Mouse (Mus musculus): Measurements from ENCODE around the gene Dazap2. TPM values are rescaled to one million over a fixed set of nuclear protein-coding genes. Genes with fewer than 3 reads are reported as not detected.
"Not testable (repeated sequence)": the region's sequence is repeated elsewhere in the genome, so short reads cannot be mapped to it uniquely, and the experiment has no call there.

Gene Dazap2
- polyA plus RNA-seq, 1 experiment from 2014 or later: 189 TPM

DNA sequence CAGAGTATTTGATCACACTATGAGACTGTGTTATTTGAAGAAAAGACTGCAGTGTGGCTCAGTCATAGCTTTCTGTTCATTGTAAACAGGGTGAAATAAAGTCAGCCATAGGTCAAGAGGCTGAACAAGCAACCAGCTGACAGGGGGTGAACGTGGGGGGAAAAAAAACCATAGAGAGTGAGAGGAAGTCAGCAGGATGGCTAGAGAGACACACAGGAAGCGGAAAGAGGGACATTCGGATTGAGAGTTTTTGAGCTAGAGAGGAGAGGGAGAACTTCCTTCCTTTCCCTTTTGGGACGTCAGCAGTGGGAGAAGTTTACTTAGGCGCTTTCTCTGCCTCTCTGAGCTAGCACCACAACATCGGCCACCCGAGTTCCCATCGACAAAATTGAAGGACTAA is 24.7 kb upstream of the Dazap2 start:
- 77% methylated on average over 8 of the region's 8 CpGs for WGBS
- Histone ChIP-seq H3K27ac (no peak overlapping the region), H3K9me3 (replicated peaks) (no peaks in the 10 kb centered on the region), H3K4me1 (no peaks in the 10 kb centered on the region; the same call in 1 of the 2 replicates), H3K4me3 (no peak overlapping the region), H3K36me3 (peaks cover 6% of the 10 kb centered on the region; the same call in 1 of the 2 replicates), H3K27me3 (ENCODE audit: low read depth, poor library complexity, severe bottlenecking) (0 out of 2 replicates have a peak, but pooled peaks cover 4% of the 10 kb centered on the region)
- no peak for DNase-seq (ENCODE audit: low spot score)

DNA sequence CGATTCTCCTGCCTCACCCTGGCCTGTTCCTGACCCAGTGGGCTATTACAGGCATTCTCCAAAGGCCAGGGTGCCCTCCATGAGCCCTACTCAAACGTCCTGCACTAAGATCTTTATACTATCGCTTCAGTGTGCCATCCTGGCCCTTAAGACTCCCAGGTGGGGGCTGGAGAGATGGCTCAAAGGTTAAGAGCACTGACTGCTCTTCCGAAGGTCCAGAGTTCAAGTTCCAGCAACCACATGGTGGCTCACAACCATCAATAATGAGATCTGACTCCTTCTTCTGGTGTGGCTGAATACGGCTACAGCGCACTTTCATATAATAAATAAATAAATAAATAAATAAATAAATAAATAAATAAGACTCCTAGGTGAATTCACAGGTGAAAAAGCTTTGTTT is 22.3 kb upstream of the Dazap2 start:
- Histone ChIP-seq H3K9me3 (replicated peaks) (no peaks in the 10 kb centered on the region), H3K4me1 (no peaks in the 10 kb centered on the region), H3K36me3 (no peaks in the 10 kb centered on the region), H3K27me3 (ENCODE audit: low read depth, poor library complexity, severe bottlenecking) (peaks cover 22% of the 10 kb centered on the region), H3K27ac (no peak overlapping the region), H3K4me3 (no peak overlapping the region)
- 85% methylated on average over 6 of the region's 6 CpGs for WGBS
- DNase-seq (ENCODE audit: low spot score): no peak

DNA sequence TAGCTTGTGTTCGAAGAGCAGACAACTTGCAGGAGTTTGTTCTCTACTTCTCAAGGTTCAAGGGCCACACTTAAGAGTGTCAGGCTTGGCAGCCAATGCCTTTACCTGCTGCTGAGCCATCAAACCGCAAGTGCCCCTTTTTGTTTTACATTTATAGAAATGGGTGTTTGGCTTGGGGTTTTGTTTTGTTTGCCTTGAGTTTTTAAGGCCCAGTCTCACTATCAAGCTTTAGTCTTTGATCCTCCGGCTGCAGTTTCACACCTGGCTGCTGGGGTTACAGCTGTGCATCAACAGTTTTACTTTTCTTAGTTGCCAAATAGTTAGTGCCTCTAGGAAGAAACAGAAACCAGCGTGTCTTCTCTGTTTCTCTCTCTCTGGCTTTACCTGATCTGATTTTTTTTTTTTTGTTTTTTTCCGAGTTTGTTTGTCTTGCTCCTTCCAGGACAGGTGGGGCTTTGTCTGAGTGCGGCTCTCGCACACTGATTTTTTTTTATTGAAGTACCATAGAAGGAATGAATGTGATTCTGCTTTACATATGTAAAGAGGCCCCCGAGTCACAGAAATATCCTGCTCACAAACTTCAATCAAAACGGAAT is 16.8 kb upstream of the Dazap2 start:
- H3K27me3 ChIP-seq (ENCODE audit: low read depth, poor library complexity, severe bottlenecking): peaks cover 77% of the 10 kb centered on the region
- 20% methylated on average over 9 of the region's 9 CpGs for WGBS
- no peaks in the 10 kb centered on the region for H3K9me3 ChIP-seq (replicated peaks)
- DNase-seq (ENCODE audit: low spot score): peak; percentile 31
- peak overlapping the region; percentile 86 for H3K4me3 ChIP-seq
- no peak overlapping the region for H3K27ac ChIP-seq
- peaks cover 25% of the 10 kb centered on the region for H3K4me1 ChIP-seq
- H3K36me3 ChIP-seq: no peaks in the 10 kb centered on the region

DNA sequence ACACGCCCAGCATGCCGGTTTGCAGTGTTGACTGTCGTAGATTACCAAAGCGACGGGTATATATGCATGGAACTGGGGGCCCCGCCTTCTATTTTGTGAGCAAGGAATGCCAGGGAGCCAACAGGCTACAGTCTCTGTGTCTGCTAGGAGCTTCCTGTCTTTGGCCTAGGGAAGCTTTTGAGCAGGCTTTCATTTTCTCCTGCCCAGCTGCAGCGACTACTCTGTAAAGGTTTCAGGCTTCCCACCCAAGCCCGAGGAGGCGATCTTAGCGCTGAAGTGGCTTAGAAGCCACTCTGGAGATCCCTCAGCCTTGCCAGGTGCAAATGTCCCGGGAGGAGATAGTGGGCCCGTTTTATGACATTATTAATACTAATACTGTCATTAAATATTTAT is 16.3 kb upstream of the Dazap2 start:
- Histone ChIP-seq H3K4me1 (peaks cover 25% of the 10 kb centered on the region), H3K27me3 (ENCODE audit: low read depth, poor library complexity, severe bottlenecking) (peaks cover 82% of the 10 kb centered on the region), H3K9me3 (replicated peaks) (no peaks in the 10 kb centered on the region), H3K27ac (no peak overlapping the region), H3K36me3 (no peaks in the 10 kb centered on the region), H3K4me3 (peak overlapping the region; percentile 86)
- peak; percentile 46 for DNase-seq (ENCODE audit: low spot score)
- 1% methylated on average over 12 of the region's 12 CpGs for WGBS

DNA sequence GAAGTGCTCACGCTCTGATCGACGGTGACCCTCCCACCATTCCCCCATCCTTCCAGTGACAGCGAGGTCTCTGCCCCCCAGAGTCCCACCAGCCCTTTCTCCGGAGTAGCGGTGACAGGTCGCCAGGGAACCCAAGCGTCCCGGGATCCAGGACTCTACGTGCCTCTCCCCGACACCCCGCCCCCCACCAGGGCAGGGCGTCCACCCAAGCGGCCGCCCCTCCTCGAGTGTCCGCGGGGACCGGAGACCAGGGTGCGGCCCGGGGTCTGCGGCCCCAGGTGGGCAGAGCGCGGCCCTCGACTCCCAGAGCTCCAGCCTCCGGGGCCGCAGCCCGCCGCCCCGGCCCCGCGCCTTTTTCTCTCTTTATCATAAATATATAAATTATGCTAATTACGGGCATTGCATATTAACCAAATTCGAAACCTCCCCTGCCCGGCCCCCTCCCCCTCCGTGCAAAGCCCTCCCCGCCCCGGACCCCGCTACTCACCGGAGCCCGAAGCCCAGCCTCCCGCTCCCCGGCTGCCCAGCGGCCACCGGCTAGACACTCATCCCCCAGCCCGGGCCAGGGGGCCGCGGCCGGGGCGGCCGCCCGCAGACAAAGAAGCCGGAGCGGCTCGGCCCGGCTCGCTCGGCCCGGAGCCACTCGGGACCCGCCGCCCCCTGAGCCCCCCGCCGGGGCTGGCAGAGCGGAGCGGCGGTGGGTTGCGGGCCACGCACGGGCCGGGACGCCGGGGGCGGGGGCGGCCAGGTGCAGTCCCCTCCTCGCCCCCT is 15.7 kb upstream of the Dazap2 start, which contains the start of gene Pou6f1:
Pou6f1 (minus strand) TSS at position 709 of the 771 bp plus-strand sequence.
- Histone ChIP-seq H3K4me1 (peaks cover 28% of the 10 kb centered on the region), H3K4me3 (peak within 1 kb of the TSS; percentile 86), H3K36me3 (no peaks in the 10 kb centered on the region), H3K27ac (peak within 1 kb of the TSS; percentile 92), H3K27me3 (ENCODE audit: low read depth, poor library complexity, severe bottlenecking) (peaks cover 85% of the 10 kb centered on the region), H3K9me3 (replicated peaks) (no peaks in the 10 kb centered on the region)
- DNase-seq (ENCODE audit: low spot score): peak; percentile 67
- WGBS: under 1% methylated on average over 71 of the region's 76 CpGs

DNA sequence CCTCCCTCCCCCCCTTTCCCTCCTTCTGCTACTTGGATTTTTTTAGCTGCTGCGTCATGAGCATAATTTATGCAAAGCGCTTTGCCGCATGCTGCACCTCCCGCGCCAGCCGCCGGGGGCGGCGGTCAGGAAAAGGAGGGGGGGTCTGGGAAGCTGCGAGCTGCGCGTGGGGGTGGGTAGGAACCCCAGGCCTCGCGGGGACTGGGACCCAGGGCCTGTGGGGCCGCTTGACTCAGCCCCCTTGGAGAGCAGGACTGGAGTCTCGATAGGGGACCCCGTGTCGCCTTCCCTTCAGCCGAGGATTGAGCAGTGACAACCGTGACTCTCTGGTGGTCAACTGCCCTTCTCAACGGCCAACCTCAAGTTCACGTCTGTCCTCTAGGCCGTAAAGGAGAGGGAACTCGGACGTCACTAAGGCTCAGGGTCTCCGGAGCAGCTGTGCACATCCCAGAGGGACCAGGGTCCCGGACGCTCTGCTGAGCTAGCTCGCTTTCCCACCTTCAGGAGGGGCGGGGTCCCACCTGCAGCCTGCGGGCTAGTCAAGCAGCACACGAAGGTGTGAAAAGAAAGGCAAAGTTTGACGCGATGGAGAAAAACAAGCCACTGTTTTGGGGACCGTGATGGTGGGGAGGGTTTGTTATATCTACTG is 15.0 kb upstream of the Dazap2 start:
- Histone ChIP-seq H3K27me3 (ENCODE audit: low read depth, poor library complexity, severe bottlenecking) (peaks cover 90% of the 10 kb centered on the region), H3K36me3 (no peaks in the 10 kb centered on the region), H3K4me1 (peaks cover 34% of the 10 kb centered on the region), H3K9me3 (replicated peaks) (no peaks in the 10 kb centered on the region), H3K4me3 (peak overlapping the region; percentile 86), H3K27ac (peak overlapping the region; percentile 92)
- DNase-seq (ENCODE audit: low spot score): peak; percentile 79
- under 1% methylated on average over 35 of the region's 35 CpGs for WGBS

DNA sequence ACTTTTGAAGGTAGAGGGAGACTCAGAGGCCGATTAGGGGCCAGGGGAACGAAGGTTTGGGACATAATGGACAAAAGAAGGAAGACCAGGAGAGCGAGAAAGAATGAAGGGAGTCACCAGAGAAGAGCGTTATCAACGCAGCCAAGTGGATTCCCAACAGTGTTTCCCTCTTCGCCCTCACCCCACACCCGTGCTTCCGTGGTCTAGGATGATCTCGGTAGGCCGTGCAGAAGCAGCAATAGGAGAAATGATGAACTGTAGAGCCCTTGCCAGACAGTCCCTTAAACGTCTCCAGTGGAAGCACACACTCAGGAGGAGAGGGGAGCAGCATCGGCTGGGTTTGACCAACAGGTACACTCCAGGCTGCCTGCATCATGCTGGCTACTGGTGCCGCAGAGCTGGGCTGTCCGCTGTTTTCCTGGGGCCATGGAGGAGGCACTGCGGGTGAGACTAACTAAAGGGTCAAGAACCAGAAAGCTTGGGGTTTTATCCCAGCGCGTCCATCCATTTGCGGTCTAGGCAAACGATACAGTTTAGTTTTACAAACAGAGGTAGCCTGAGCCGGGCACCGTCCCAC is 14.4 kb upstream of the Dazap2 start:
- Histone ChIP-seq H3K9me3 (replicated peaks) (no peaks in the 10 kb centered on the region), H3K4me3 (peak overlapping the region; percentile 86; the same call in 1 of the 2 replicates), H3K27me3 (ENCODE audit: low read depth, poor library complexity, severe bottlenecking) (peaks cover 96% of the 10 kb centered on the region), H3K36me3 (no peaks in the 10 kb centered on the region), H3K27ac (no peak overlapping the region), H3K4me1 (peaks cover 34% of the 10 kb centered on the region)
- WGBS: 9% methylated on average over 21 of the region's 21 CpGs
- DNase-seq (ENCODE audit: low spot score): peak; percentile 44

DNA sequence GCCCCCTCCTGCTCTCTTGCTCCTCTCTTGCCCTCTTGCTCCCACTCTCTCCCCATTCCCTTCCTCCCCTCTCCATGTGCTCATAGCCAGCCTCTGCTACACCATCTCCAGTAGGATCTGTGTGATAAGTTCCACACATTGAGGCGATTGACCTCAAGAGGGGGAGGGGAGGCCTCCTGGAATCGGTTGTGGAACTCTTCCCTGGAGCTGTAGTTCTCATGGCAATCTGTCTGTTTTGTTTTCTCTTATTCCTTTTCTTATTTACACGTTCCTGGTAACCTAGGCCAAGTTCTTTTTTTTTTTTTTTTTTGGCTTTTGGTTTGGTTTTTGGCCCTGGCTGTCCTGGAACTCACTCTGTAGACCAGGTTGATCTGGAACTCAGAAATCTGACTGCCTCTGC is 13.5 kb upstream of the Dazap2 start:
- no peak for DNase-seq (ENCODE audit: low spot score)
- Histone ChIP-seq H3K9me3 (replicated peaks) (no peaks in the 10 kb centered on the region), H3K27me3 (ENCODE audit: low read depth, poor library complexity, severe bottlenecking) (peaks cover 91% of the 10 kb centered on the region), H3K4me1 (peaks cover 34% of the 10 kb centered on the region), H3K36me3 (no peaks in the 10 kb centered on the region), H3K4me3 (no peak overlapping the region), H3K27ac (no peak overlapping the region)
- 43% methylated on average over 3 of the region's 3 CpGs for WGBS

DNA sequence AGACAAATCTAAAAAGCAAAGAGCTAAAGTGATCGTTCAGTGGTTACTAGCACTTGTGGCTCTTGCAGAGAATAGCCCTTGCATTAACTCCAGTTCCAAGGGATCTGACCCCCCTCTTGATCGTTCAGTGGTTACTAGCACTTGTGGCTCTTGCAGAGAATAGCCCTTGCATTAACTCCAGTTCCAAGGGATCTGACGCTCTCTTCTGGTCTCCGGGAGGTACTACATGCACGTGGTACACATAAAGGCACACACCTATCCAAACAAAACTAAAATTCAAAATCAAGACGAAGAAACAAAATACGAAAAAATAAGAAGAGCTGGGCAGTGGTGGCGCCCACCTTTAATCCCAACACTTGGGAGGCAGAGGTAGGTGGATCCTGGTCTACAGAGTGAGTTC is 8.5 kb upstream of the Dazap2 start:
- 91% methylated on average over 8 of the region's 8 CpGs for WGBS
- not testable (repeated sequence) for H3K36me3 ChIP-seq; H3K4me1 ChIP-seq; H3K9me3 ChIP-seq (replicated peaks); H3K27ac ChIP-seq; H3K4me3 ChIP-seq; DNase-seq (ENCODE audit: low spot score)
- peaks cover 43% of the 10 kb centered on the region for H3K27me3 ChIP-seq (ENCODE audit: low read depth, poor library complexity, severe bottlenecking)

DNA sequence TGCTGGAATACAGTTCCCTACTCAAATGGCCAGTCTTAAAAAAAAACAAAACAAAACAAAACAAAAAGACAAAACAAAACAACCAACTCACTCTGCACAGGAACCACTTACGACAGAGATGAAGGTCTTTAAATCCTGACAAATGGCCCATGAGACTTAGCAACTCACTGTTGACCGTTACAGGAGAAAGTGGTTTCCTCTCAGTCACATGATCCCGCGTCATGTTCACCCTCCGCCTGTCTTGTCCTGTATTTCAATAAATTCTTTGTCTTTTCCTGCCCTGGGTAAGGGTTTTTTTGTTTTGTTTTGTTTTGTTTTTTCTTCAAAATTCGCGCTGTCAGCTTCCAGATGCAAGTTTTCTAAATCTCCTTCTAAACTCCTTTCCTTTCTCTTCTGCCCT is 3.2 kb upstream of the Dazap2 start:
- peaks cover 23% of the 10 kb centered on the region for H3K4me1 ChIP-seq

DNA sequence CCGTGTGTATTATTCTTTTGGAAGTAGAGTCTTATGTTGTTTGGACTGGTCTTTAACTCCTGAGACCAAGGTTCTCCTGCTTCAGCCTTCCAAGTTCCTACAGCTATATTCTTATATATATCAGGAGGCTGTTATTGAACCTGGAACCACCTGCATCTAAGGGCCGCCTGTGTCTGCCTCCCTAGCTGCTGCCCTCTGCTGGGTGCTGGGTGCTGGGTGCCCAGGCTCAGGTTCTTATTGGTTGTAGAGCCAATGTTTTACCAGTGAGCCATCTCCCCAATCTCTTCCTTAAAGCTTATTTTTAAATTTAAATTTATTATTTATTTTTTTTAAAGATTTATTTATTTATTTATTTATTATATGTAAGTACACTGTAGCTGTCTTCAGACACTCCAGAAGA is 2.7 kb upstream of the Dazap2 start:
- no peak for DNase-seq (ENCODE audit: low spot score)
- 81% methylated on average over 2 of the region's 2 CpGs for WGBS

More for the DNA sequence above, 3.2 kb upstream of the Dazap2 start:
- no peak overlapping the region for H3K4me3 ChIP-seq
- WGBS: 86% methylated on average over 7 of the region's 7 CpGs
- DNase-seq (ENCODE audit: low spot score): no peak
- peaks cover 17% of the 10 kb centered on the region for H3K27me3 ChIP-seq (ENCODE audit: low read depth, poor library complexity, severe bottlenecking)
- no peak overlapping the region for H3K27ac ChIP-seq
- H3K36me3 ChIP-seq: 0 out of 2 replicates have a peak, but pooled peaks cover 1% of the 10 kb centered on the region
- no peaks in the 10 kb centered on the region for H3K9me3 ChIP-seq (replicated peaks)

DNA sequence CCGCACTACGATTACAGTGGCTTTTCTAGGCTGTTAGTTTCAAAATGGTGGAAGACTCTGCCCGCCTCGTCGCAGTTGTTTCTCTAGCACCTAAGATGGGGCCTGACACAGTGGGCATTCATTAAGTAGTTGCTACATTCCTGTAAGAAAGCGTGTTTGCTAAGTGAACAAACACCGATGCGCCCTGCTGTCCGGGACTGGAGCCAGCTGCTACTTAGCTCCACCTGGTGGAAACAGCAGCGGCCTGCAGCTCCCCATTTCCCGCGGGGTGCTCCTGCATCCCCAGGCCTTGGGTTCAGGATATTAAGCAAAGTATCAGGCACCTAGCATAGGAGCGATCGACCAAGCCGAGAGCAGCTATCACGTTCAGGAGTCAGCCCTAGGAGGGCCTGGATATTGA is 1.6 kb upstream of the Dazap2 start:
- H3K4me3 ChIP-seq: peak overlapping the region; percentile 25; the same call in 1 of the 2 replicates
- peaks cover 17% of the 10 kb centered on the region for H3K27me3 ChIP-seq (ENCODE audit: low read depth, poor library complexity, severe bottlenecking)
- peak; percentile 83 for DNase-seq (ENCODE audit: low spot score)
- H3K27ac ChIP-seq: no peak overlapping the region
- no peaks in the 10 kb centered on the region for H3K9me3 ChIP-seq (replicated peaks)
- WGBS: 10% methylated on average over 16 of the region's 16 CpGs
- H3K4me1 ChIP-seq: peaks cover 23% of the 10 kb centered on the region
- H3K36me3 ChIP-seq: peaks cover 17% of the 10 kb centered on the region

More for the DNA sequence above, 2.7 kb upstream of the Dazap2 start:
- no peaks in the 10 kb centered on the region for H3K9me3 ChIP-seq (replicated peaks)
- H3K4me3 ChIP-seq: no peak overlapping the region
- no peak overlapping the region for H3K27ac ChIP-seq
- peaks cover 5% of the 10 kb centered on the region for H3K36me3 ChIP-seq
- peaks cover 17% of the 10 kb centered on the region for H3K27me3 ChIP-seq (ENCODE audit: low read depth, poor library complexity, severe bottlenecking)
- peaks cover 23% of the 10 kb centered on the region for H3K4me1 ChIP-seq
